Mouse (Mus musculus) CH12.LX (cell line): ENCODE data around the gene Etl4. TPM values are rescaled to one million over a fixed set of nuclear protein-coding genes. Genes with fewer than 3 reads are reported as not detected.
A peak's percentile ranks its signal among the peaks of the same experiment; 100 is the strongest.

Experiments used
- DNase-seq: peaks from one replicate; pipeline ENCODE4 v3.0.0-alpha.2; 2013; ENCODE audit errors: extremely low read depth
- H3K27ac ChIP-seq: 2 replicates; pipeline ENCODE4 v1.5.1; 2012; ENCODE audit warnings: low read depth, mild to moderate bottlenecking, control low read depth, moderate library complexity; ENCODE audit not compliant: insufficient read depth
- H3K27me3 ChIP-seq: replicated peaks from 2 replicates; pipeline ENCODE3; 2012; ENCODE audit warnings: inconsistent platforms
- H3K36me3 ChIP-seq, 2 experiments: replicated peaks in 1 of 2; 2 replicates each; pipeline versions ENCODE3 to v1.6.1; 2012; ENCODE audit warnings: inconsistent platforms in 1 of 2, low read length in 1 of 2, mild to moderate bottlenecking in 1 of 2, mixed read lengths in 1 of 2, moderate library complexity in 1 of 2; ENCODE audit not compliant: control insufficient read depth in 1 of 2, insufficient read depth in 1 of 2
- H3K4me1 ChIP-seq, 2 experiments: 2 replicates each; pipeline ENCODE4 v1.6.1; 2012; ENCODE audit warnings: inconsistent platforms in 1 of 2, moderate library complexity in 1 of 2; ENCODE audit not compliant: insufficient read depth in 2 of 2, control insufficient read depth in 1 of 2
- H3K4me2 ChIP-seq: 2 replicates; pipeline ENCODE4 v1.6.1; 2012; ENCODE audit warnings: low read depth, mild to moderate bottlenecking, control low read depth; ENCODE audit not compliant: poor library complexity, insufficient read depth, severe bottlenecking
- H3K4me3 ChIP-seq, 3 experiments: fragments of 150-350 bp in 1 of 3; sonication (generic) in 1 of 3; replicated peaks in 1 of 3; 2 replicates each; pipeline versions ENCODE3 to v1.5.1; 2011 to 2012; ENCODE audit warnings: low read depth in 2 of 3, low read length in 2 of 3, mild to moderate bottlenecking in 2 of 3, moderate library complexity in 2 of 3, control low read depth in 1 of 3, improper control_type of control experiment in 1 of 3, inconsistent platforms in 1 of 3, mixed read lengths in 1 of 3; ENCODE audit not compliant: poor library complexity in 1 of 3
- H3K79me2 ChIP-seq: replicated peaks from 2 replicates; pipeline ENCODE4 v1.6.1; 2012; ENCODE audit warnings: mild to moderate bottlenecking, moderate library complexity; ENCODE audit not compliant: control insufficient read depth, poor library complexity, insufficient read depth, severe bottlenecking; ENCODE audit errors: extremely low read depth
- H3K9ac ChIP-seq: 2 replicates; pipeline ENCODE4 v1.6.1; 2012; ENCODE audit warnings: low read depth, mild to moderate bottlenecking, control low read depth, moderate library complexity; ENCODE audit not compliant: insufficient read depth
- H3K9me3 ChIP-seq: replicated peaks from 2 replicates; pipeline ENCODE3; 2012; ENCODE audit warnings: low read length, inconsistent platforms, mixed read lengths
- BHLHE40 ChIP-seq: IDR thresholded peaks from 2 replicates; pipeline ENCODE4 v1.6.1; 2011; ENCODE audit warnings: mild to moderate bottlenecking, low read depth, low read length, improper control_type of control experiment
- CTCF ChIP-seq, 2 experiments: IDR thresholded peaks in 1 of 2; conservative IDR thresholded peaks in 1 of 2; 2 replicates each; pipeline ENCODE4 v1.5.1; 2011 to 2012; ENCODE audit warnings: low read depth in 2 of 2, low read length in 2 of 2, improper control_type of control experiment in 1 of 2, inconsistent platforms in 1 of 2, mild to moderate bottlenecking in 1 of 2, moderate library complexity in 1 of 2
- ELF1 ChIP-seq: IDR thresholded peaks from 2 replicates; pipeline ENCODE4 v1.6.1; 2014; ENCODE audit warnings: low read depth, mild to moderate bottlenecking, inconsistent platforms, low read length, improper control_type of control experiment
- GABPA ChIP-seq: IDR thresholded peaks from 2 replicates; pipeline ENCODE4 v1.6.1; 2012; ENCODE audit warnings: low read depth, low read length, improper control_type of control experiment, inconsistent platforms; ENCODE audit not compliant: insufficient replicate concordance
- IRF4 ChIP-seq: IDR thresholded peaks from 2 replicates; pipeline ENCODE4 v1.6.1; 2014; ENCODE audit warnings: low read depth, mild to moderate bottlenecking, inconsistent platforms, low read length, improper control_type of control experiment
- MAZ ChIP-seq: IDR thresholded peaks from 2 replicates; pipeline ENCODE4 v1.6.1; 2012; ENCODE audit warnings: low read depth, mild to moderate bottlenecking, inconsistent platforms, low read length, improper control_type of control experiment, moderate library complexity
- MXI1 ChIP-seq: IDR thresholded peaks from 2 replicates; pipeline ENCODE4 v1.6.1; 2011; ENCODE audit warnings: mild to moderate bottlenecking, low read depth, low read length, improper control_type of control experiment
- MYC ChIP-seq: IDR thresholded peaks from 2 replicates; pipeline ENCODE4 v1.6.1; 2011; ENCODE audit warnings: low read depth, mild to moderate bottlenecking, improper control_type of control experiment, low read length
- NELFE ChIP-seq: IDR thresholded peaks from 2 replicates; pipeline ENCODE4 v1.6.1; 2011; ENCODE audit warnings: low read depth, low read length, improper control_type of control experiment
- NRF1 ChIP-seq: IDR thresholded peaks from 2 replicates; pipeline ENCODE4 v1.6.1; 2014; ENCODE audit warnings: low read depth, mild to moderate bottlenecking, inconsistent platforms, low read length, improper control_type of control experiment, moderate library complexity
- PAX5 ChIP-seq: IDR thresholded peaks from 2 replicates; pipeline ENCODE4 v1.6.1; 2012; ENCODE audit warnings: low read length, inconsistent platforms, mixed read lengths
- POLR2A ChIP-seq: IDR thresholded peaks from 2 replicates; pipeline ENCODE4 v1.6.1; 2011; ENCODE audit warnings: low read depth, mild to moderate bottlenecking, improper control_type of control experiment, low read length
- RAD21 ChIP-seq: IDR thresholded peaks from 2 replicates; pipeline ENCODE4 v1.6.1; 2011; ENCODE audit warnings: low read depth, mild to moderate bottlenecking, low read length, improper control_type of control experiment, moderate library complexity
- SMC3 ChIP-seq: IDR thresholded peaks from 2 replicates; pipeline ENCODE4 v1.6.1; 2011; ENCODE audit warnings: low read depth, low read length, improper control_type of control experiment
- TCF12 ChIP-seq: IDR thresholded peaks from 2 replicates; pipeline ENCODE4 v1.6.1; 2014; ENCODE audit warnings: low read depth, mild to moderate bottlenecking, inconsistent platforms, low read length, improper control_type of control experiment
- ZKSCAN1 ChIP-seq: IDR thresholded peaks from 2 replicates; pipeline ENCODE4 v1.6.1; 2012; ENCODE audit warnings: low read depth, inconsistent platforms, low read length, improper control_type of control experiment, borderline replicate concordance
- dilution Hi-C: fragments of 300-500 bp; cut with MboI; formaldehyde crosslinking; loops from 2 replicates; pipeline ENCODE4 v1.14.3; 2020; ENCODE audit warnings: low sequenced_read_pairs; ENCODE audit not compliant: extremely low pct_unique_long_range_greater_than_20kb, extremely low pct_ligation_motif_present
- in situ Hi-C: fragments of 300-500 bp; cut with MboI; formaldehyde crosslinking; loops from 3 replicates; pipeline ENCODE4 v1.14.3; 2019; ENCODE audit warnings: low sequenced_read_pairs, low pct_ligation_motif_present, low pct_unique_long_range_greater_than_20kb, mixed read lengths
- polyA plus RNA-seq: library from polyadenylated mRNA; unstranded; fragments of >175 nt; gene quantifications from 2 replicates; pipeline ENCODE4 v1.2.1, GENCODE M21; 2012; ENCODE audit warnings: low read depth; ENCODE audit not compliant: insufficient read length
- total RNA-seq, 2 experiments: library from RNA; depleted of rRNA; stranded (reverse); fragments of 300-350 nt in 1 of 2; fragments of >200 nt in 1 of 2; gene quantifications; 2 replicates each; pipeline ENCODE4 v1.2.3; 2012 to 2014

The Etl4 gene
- total and polyA plus RNA-seq, 3 experiments = 7.2 to 18.6 (median 11.7) TPM

DNA sequence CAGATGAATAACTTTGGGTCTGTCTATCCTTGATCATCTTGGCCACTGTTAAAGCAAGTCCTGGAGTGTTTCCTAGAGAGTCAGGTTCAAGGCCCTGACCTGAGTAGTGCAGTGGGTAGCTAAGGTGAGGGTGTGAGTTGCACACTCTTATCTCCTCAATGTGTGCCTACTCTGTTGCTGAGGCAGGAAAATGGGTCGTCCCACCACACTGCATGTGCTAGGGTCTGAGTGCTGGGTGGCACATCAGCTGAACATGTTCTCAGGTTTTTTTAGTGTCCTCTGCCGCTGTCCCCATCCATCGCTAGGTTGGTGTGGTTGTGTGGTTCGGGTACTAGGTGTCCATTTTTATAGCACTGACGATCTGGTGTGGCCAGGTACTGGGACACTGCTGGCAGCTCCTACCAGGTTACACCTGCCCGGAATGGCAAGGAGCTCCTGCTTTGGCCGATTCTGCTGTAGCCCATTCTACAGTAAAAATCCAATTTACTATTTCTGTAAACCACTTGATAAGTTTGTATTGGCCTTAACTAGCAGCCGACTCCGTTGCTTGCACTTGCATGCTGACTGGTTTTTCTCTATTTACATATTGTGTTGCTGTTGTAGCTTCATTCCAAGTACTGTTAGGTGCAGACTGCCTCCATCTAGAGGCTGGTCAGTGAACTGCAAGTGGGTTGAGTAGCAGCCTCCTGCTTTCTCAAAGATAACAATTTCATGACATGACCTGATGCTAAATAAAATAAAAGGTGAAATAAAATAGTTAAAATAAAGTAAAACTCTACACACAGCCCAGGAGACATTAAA, 763.4 kb downstream of the Etl4 start:
- in situ Hi-C loops = no loop called here
- Histone ChIP-seq H3K9ac (no peak overlapping the region), H3K9me3 (no peaks in the 10 kb centered on the region), H3K4me1 (peaks cover 3 to 15% of the 10 kb centered on the region in 2 experiments; a peak in 3 of 4 replicates), H3K36me3 (peaks cover 0 to 19% of the 10 kb centered on the region in 2 experiments), H3K27me3 (no peaks in the 10 kb centered on the region), H3K4me3 (no peak overlapping the region), H3K4me2 (no peak overlapping the region), H3K79me2 (no peaks in the 10 kb centered on the region), H3K27ac (no peak overlapping the region)
- dilution Hi-C loops = no loop called here
- TF ChIP-seq IRF4 (no peak), MYC (no peak), SMC3 (peak; percentile 78), CTCF (conservative IDR thresholded peaks at IDR 0.05 in 1 of 2, IDR thresholded peaks at IDR 0.05 in 1 of 2; ENCODE audit: low read depth in 2 of 2, low read length in 2 of 2) (peak; percentile 86 to 93), RAD21 (peak; percentile 77), MAZ (no peak), TCF12 (no peak), POLR2A (no peak), ELF1 (no peak), GABPA (no peak), PAX5 (no peak), NRF1 (no peak), ZKSCAN1 (no peak), BHLHE40 (no peak)
- TF ChIP-seq, all 38 proteins: peak for 3
- peak; percentile 66 for DNase-seq

DNA sequence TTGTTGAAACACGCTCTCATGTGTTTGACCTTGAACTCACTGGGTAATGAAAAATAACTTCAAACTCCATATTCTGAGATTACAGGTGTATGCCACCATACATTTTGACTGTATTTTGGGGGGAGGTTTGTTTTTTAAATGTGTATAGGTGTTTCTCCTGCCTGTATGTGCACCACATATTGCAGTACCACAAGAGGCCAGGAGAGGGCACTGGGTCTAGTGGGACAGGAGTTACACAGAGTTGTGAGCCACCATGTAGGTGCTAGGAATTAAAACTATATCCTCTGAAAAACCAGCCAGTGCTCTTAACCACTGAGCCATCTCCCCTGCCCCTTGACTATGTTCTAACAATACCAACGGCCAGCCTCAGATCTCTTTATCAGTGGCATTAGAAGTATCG, 766.8 kb downstream of the Etl4 start:
- H3K36me3 ChIP-seq = peaks cover 0 to 11% of the 10 kb centered on the region in 2 experiments
- H3K4me2 ChIP-seq = no peak overlapping the region
- no peaks in the 10 kb centered on the region for H3K27me3 ChIP-seq
- dilution Hi-C loops (no loop called here), in situ Hi-C loops (loop anchor here (5.0 kb wide), 2 partner anchors 86 to 404 kb away; no protein-coding TSS in a partner anchor)
- H3K9ac ChIP-seq = no peak overlapping the region
- DNase-seq = no peak
- peaks cover 3 to 13% of the 10 kb centered on the region in 2 experiments; a peak in 3 of 4 replicates for H3K4me1 ChIP-seq
- TF ChIP-seq PAX5 (no peak), SMC3 (peak; percentile 64), CTCF (conservative IDR thresholded peaks at IDR 0.05 in 1 of 2, IDR thresholded peaks at IDR 0.05 in 1 of 2; ENCODE audit: low read depth in 2 of 2, low read length in 2 of 2) (peak; percentile 55 to 63), RAD21 (peak; percentile 35), NELFE (no peak), MXI1 (no peak)
- TF ChIP-seq, all 38 proteins: peak for 3
- Histone ChIP-seq H3K27ac (no peak overlapping the region), H3K4me3 (no peak overlapping the region), H3K79me2 (no peaks in the 10 kb centered on the region), H3K9me3 (no peaks in the 10 kb centered on the region)
